Mouse (Mus musculus): ENCODE data around the gene Tnfrsf19.

GRCm38 (mm10) chr14:61088187-61088586 lies 41.9 kb upstream of the Tnfrsf19 start:
- no peak for TF ChIP-seq CTCF (IDR thresholded peaks at IDR 0.05; ENCODE audit: control insufficient read depth, insufficient read depth, insufficient replicate concordance, low read depth, low read length)
- no peak for TF ChIP-seq POLR2A (IDR thresholded peaks at IDR 0.05; ENCODE audit: control insufficient read depth, low read depth, low read length)
